Mouse (Mus musculus) left cerebral cortex, postnatal 10 days (tissue): Measurements from ENCODE around the gene 1600012H06Rik. TPM values are rescaled to one million over a fixed set of nuclear protein-coding genes. Genes with fewer than 3 reads are reported as not detected.
"Not testable (repeated sequence)": the region's sequence is repeated elsewhere in the genome, so short reads cannot be mapped to it uniquely, and the experiment has no call there.

Source experiments
- DNase-seq, 2 experiments: peaks; one replicate each; pipeline ENCODE4 v3.0.0; 2021 to 2022; ENCODE audit warnings: low spot score in 2 of 2, mixed read lengths in 1 of 2; ENCODE audit errors: extremely low spot score in 1 of 2
- intact Hi-C: fragments of 180-260 bp; cut with DNase I; formaldehyde crosslinking; loops from one replicate; pipeline ENCODE4 v1.15.1; 2025
- total RNA-seq, 2 experiments: library from RNA; stranded (reverse); gene quantifications; 2 replicates each; pipeline ENCODE4 v1.2.3; 2021

1600012H06Rik gene
- total RNA-seq, 2 experiments from 2014 or later, result 19.5 to 20.2 TPM

DNA sequence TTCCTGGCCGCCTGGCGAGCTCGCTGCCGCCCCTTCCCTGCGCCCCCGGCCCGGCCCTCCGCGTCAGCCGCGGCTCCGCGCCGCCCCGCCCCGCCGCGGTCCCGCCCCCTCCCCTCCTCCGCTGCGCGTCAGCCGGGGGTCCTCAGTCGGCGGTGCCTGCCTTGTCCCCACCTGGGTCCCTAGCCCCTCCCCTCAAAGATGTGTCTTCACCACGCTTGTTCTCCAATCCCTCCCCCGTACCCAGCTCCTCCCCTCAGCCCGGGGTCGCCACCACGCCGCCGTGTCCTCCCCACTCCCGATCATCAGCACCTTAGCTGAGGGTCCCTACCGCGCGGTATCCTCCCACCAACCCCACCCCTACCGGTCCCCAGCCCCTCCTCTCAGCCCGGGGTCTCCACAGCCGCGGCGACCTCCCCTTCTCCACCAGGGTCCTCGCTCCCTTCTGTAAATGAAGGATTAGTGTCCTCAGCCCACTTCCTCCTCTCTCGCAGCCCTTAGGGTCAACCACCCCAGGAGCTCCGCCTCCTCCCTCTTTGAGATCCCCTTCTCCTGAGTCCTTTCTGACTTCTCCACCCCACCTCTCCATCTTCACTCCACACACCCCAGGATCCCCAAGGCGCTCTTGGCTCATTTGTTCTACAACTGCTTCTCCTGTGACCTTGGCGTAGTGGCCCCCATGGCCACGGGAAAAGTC is 50.3 kb downstream of the 1600012H06Rik start:
- DNase-seq, intact Hi-C loops: not testable (repeated sequence)

DNA sequence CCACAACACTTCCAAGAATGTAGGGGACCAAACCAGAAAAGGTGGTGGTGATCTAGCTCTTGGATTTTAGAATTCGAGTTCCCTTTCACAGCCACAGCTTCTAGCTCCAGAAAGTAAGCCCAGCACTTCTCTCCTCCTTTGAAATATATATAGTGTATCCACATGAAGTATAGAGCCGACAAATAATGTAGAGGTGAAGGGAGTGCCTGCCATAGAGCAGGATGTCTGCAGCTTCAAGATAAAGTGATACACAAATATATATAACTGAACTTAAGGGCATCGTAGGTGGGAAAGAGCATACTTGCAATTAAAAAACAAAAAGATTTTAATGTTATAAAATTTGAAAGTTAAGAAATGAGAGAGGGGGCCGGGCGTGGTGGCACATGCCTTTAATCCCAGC is 51.2 kb downstream of the 1600012H06Rik start:
- intact Hi-C loops, DNase-seq: not testable (repeated sequence)

DNA sequence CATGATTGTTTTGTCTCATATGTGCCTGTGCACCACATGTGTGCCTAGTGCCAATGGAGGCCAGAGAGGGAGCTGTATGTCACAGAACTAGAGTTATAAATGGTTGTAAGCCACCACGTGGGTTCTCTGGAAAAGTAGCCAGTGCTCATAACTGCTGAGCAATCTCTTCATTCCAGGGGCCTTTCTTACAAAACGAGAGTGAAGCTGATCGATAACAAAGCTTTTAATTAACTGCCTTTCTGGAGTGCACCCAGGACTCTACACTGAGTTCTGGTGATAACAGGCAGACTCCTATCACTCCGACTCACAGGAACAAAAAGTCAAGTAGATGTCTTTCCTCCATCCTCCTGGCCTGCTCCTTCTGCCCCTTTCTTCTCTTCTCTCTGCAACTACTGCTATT is 57.1 kb downstream of the 1600012H06Rik start:
- DNase-seq, intact Hi-C loops: not testable (repeated sequence)

DNA sequence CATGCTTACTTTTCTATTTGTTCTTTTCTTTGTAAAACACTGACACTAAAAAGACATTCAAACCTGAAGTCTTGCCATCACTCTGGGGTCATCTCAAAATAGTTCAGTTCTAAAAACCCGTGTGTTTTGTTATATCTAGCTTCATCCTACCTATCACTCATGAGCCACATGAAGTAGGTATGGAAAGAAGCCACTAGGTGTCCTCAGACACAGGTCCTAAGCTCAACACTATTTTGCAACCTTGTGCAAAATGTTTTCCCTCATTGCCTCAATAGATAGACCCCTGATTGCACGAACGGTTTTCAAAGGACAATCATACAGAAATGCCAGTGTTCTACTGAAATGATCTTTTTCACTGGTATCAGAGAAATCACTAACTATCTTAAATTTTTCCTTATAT is 66.1 kb downstream of the 1600012H06Rik start:
- DNase-seq, intact Hi-C loops: not testable (repeated sequence)

Other genes with a start within 250 kb of the 1600012H06Rik start
- gene Thbs2, start 248.9 kb upstream of the 1600012H06Rik start, total RNA-seq, result 1 to 10 TPM; 7.5 to 7.9 TPM
- 1 to 10 TPM; 3.6 to 4.6 TPM for gene Wdr27, start within 50 bp of the 1600012H06Rik start, total RNA-seq
- 10 to 100 TPM; 70.2 to 71.6 TPM for gene Phf10, start 18.1 kb downstream of the 1600012H06Rik start, total RNA-seq
- 1 to 10 TPM; 3.7 to 4.9 TPM for gene 9030025P20Rik, start 35.3 kb downstream of the 1600012H06Rik start, total RNA-seq
- gene Gm3417, start 35.6 kb downstream of the 1600012H06Rik start, total RNA-seq, result 1 to 10 TPM in 1 of 2 experiments, not detected in 1; 1.1 TPM
- gene Gm3435, start 67.0 kb downstream of the 1600012H06Rik start, total RNA-seq, result 1 to 10 TPM; 3.8 TPM
- 10 to 100 TPM; 39.1 to 45.8 TPM for gene Ermard, start 98.0 kb downstream of the 1600012H06Rik start, total RNA-seq
- not detected for gene Tcte3, start 98.3 kb downstream of the 1600012H06Rik start, total RNA-seq
- gene Gm3448, start 98.4 kb downstream of the 1600012H06Rik start, total RNA-seq, result 1 to 10 TPM; 5.5 to 6.3 TPM